Mouse (Mus musculus) liver, postnatal 0 days (tissue): ENCODE measurements at regions not wholly inside any gene's neighbourhood (a gene's known extent, or its start where the extent isn't known, plus 50 kb on each side); places are given as distances from the start of the nearest gene placed in this dataset.

Experiments
- CTCF ChIP-seq: sonication (generic); IDR thresholded peaks from 2 replicates; pipeline ENCODE4 v1.5.1; 2016; ENCODE audit warnings: antibody characterized with exemption, low read depth
- EP300 ChIP-seq: IDR thresholded peaks from 2 replicates; pipeline ENCODE4 v1.6.1; 2016; ENCODE audit warnings: antibody characterized with exemption, low read depth, mild to moderate bottlenecking

DNA sequence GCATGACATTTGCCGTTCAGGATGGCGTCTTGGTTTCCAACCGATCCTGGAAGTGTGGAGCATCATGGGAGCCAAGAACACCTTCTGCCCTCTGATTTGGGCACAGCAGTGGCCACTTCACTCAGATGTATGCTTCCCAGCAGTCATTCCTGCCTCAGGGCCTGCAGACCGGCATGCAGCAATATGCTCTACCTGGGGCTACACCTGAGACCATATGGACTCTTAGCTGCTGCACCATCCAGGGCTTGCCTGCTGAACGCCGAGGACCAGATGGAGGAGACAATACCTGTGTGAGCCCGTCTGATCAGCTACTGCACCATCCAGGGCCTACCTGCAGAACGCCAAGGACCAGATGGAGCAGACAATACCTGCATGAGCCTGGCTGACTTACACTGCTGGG, 209.0 kb downstream of the Rnf144a start:
- TF ChIP-seq CTCF = no peak
- TF ChIP-seq EP300 = no peak
